Mouse (Mus musculus): ENCODE results near the gene Nudt9. TPM values are rescaled to one million over a fixed set of nuclear protein-coding genes. Genes with fewer than 3 reads are reported as not detected.

Nudt9 gene
- polyA plus RNA-seq, 1 experiment = 58.0 TPM

DNA sequence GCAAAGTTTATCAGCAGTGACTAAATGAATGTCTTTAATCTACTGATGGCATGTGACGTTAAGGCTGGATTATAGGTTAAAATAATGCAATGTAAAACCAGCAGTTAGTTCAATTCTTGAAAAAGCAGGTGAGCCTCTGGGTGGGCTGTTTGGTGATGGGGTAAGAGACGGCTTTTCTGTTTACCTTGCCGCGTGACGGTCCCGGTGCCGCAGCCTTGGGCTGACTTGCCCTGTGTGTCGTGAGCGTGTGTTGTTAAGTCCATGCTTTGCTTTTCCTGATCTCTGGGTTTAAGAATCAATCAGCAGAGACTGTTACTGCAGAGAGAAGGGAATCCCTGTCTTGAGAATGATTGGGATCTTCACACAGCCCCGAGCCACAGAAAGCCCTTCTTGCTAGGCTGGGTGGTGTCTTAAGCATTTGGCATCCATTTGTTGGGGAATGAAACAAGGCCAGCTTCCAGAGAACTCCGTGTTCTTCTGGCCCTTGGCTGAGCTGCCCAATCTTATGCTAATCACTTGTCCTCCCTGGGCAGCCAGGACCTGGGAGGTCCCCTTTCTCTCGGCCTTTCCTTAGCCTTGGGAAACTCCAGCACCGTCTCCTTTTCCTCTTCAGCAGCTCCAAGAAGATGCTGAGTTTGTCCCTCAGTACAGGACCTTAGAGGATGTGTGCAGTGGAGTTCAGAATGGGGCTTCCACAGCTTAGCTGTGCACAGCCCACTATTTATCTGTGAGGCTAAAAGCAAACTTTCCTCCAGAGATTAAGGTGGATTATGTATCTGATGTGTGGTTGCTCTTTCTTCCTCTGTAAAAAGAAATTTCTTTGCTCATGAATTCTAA lies 16.0 kb downstream of the Nudt9 start:
- no peaks in the 10 kb centered on the region for H3K4me1 ChIP-seq (ENCODE audit: control insufficient read depth, insufficient read depth, insufficient read length, low read length)
- TF ChIP-seq POLR2A (IDR thresholded peaks at IDR 0.05; ENCODE audit: low read depth, low read length) = no peak
- no peak for TF ChIP-seq CTCF (IDR thresholded peaks at IDR 0.05; ENCODE audit: extremely low read depth, insufficient read length, insufficient replicate concordance, low read depth, low read length)
- H3K27ac ChIP-seq (ENCODE audit: insufficient read depth, low read depth, low read length) = no peak overlapping the region
- WGBS = 91% methylated on average over 13 of the region's 13 CpGs
- no peaks in the 10 kb centered on the region for H3K27me3 ChIP-seq (ENCODE audit: control insufficient read depth, insufficient read depth, low read length)
- no peak overlapping the region for H3K4me3 ChIP-seq (ENCODE audit: low read depth, low read length)
- peaks cover 46% of the 10 kb centered on the region for H3K36me3 ChIP-seq (ENCODE audit: control insufficient read depth, insufficient read depth, low read length)

DNA sequence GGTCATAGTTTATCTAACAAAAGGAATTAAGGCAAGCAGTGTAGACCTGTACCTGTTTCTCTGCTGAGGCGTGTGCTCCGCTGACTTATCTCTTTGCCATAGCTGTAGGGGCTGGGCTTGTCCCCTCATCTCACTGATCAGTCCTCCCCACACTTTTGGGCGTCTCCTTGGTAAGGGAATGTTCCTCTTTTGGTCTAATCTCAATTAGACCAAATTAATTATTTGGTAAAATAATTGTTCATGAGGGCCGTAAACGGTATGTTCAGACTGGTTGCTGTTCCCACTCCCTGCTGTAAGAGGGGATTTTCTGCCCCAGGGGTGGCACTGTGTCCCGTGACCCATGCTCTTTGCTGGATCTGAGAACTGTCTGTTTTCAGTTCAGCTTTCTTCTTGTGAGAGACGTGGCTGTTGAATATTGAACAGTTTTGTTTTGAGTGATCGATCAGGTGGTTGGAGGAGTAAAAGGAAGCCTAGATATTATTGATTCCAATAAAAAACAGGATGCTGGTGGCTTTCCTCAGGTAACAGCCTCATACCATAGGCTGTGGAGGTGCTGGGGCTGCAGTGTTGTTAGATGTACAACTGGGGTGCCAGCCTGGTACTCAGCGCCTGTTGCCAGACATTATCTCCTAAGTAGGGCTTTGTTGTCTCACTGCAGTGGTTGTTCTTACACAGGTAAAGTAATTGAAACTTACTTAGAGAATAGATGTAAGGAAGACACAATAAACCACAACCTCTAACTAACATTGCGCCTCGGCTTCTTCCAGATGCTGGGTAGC lies 16.9 kb downstream of the Nudt9 start:
- Histone ChIP-seq H3K36me3 (ENCODE audit: control insufficient read depth, insufficient read depth, low read length) (peaks cover 46% of the 10 kb centered on the region), H3K4me3 (ENCODE audit: low read depth, low read length) (no peak overlapping the region), H3K27me3 (ENCODE audit: control insufficient read depth, insufficient read depth, low read length) (no peaks in the 10 kb centered on the region), H3K4me1 (ENCODE audit: control insufficient read depth, insufficient read depth, insufficient read length, low read length) (no peaks in the 10 kb centered on the region), H3K27ac (ENCODE audit: insufficient read depth, low read depth, low read length) (no peak overlapping the region)
- TF ChIP-seq POLR2A (IDR thresholded peaks at IDR 0.05; ENCODE audit: low read depth, low read length) = no peak
- TF ChIP-seq CTCF (IDR thresholded peaks at IDR 0.05; ENCODE audit: extremely low read depth, insufficient read length, insufficient replicate concordance, low read depth, low read length) = no peak
- 92% methylated on average over 11 of the region's 11 CpGs for WGBS

DNA sequence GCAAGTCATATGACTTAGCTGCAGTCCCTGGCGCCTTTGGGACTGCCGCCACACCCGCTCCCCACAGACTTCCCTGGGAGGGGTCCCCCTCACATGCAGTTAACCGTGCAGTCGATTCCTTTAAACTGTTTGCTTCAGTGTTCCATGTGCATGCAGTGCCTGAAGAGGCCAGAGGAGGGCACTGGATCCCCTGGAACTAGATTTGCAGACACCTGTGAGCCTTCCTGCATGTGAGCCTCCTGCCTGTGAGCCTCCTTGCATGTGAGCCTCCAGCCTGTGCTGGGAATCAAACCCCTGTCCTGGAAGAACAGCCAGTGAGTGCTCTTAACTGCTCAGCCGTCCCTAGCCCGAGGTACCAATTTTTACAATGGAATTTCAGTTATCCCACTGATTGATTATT lies 22.6 kb downstream of the Nudt9 start:
- H3K4me1 ChIP-seq (ENCODE audit: control insufficient read depth, insufficient read depth, insufficient read length, low read length) = no peaks in the 10 kb centered on the region; the same call in 1 of the 2 replicates
- 82% methylated on average over 7 of the region's 7 CpGs for WGBS
- H3K36me3 ChIP-seq (ENCODE audit: control insufficient read depth, insufficient read depth, low read length) = peaks cover 9% of the 10 kb centered on the region
- no peak for TF ChIP-seq POLR2A (IDR thresholded peaks at IDR 0.05; ENCODE audit: low read depth, low read length)
- peak; percentile 48; the same call in 1 of the 2 replicates for TF ChIP-seq CTCF (IDR thresholded peaks at IDR 0.05; ENCODE audit: extremely low read depth, insufficient read length, insufficient replicate concordance, low read depth, low read length)
- no peak overlapping the region for H3K4me3 ChIP-seq (ENCODE audit: low read depth, low read length)
- H3K27me3 ChIP-seq (ENCODE audit: control insufficient read depth, insufficient read depth, low read length) = no peaks in the 10 kb centered on the region
- H3K27ac ChIP-seq (ENCODE audit: insufficient read depth, low read depth, low read length) = no peak overlapping the region

DNA sequence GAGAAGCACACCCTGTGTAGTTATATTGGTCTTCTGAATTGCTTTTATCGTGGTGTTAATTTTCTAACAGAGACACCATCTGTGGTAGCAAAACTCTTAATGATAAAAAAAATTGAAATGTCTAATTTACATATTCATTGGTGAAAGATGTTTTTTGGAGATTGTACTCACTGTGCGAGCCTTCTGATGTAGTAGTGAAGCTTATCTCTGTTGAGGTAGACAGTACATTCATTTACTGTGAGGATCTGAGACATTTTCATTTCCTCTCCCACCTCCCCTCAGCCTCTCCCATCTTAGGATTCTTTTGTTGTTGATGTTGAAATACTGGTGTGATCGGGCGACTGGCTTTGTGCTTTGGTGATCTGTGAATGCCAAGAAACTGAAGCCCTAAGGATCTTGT lies 24.9 kb downstream of the Nudt9 start:
- TF ChIP-seq POLR2A (IDR thresholded peaks at IDR 0.05; ENCODE audit: low read depth, low read length) (no peak), CTCF (IDR thresholded peaks at IDR 0.05; ENCODE audit: extremely low read depth, insufficient read length, insufficient replicate concordance, low read depth, low read length) (no peak)
- no peaks in the 10 kb centered on the region for H3K36me3 ChIP-seq (ENCODE audit: control insufficient read depth, insufficient read depth, low read length)
- no peak overlapping the region for H3K27ac ChIP-seq (ENCODE audit: insufficient read depth, low read depth, low read length)
- WGBS = 90% methylated on average over 4 of the region's 4 CpGs
- no peak overlapping the region for H3K4me3 ChIP-seq (ENCODE audit: low read depth, low read length)
- H3K27me3 ChIP-seq (ENCODE audit: control insufficient read depth, insufficient read depth, low read length) = no peaks in the 10 kb centered on the region
- no peaks in the 10 kb centered on the region; the same call in 1 of the 2 replicates for H3K4me1 ChIP-seq (ENCODE audit: control insufficient read depth, insufficient read depth, insufficient read length, low read length)

DNA sequence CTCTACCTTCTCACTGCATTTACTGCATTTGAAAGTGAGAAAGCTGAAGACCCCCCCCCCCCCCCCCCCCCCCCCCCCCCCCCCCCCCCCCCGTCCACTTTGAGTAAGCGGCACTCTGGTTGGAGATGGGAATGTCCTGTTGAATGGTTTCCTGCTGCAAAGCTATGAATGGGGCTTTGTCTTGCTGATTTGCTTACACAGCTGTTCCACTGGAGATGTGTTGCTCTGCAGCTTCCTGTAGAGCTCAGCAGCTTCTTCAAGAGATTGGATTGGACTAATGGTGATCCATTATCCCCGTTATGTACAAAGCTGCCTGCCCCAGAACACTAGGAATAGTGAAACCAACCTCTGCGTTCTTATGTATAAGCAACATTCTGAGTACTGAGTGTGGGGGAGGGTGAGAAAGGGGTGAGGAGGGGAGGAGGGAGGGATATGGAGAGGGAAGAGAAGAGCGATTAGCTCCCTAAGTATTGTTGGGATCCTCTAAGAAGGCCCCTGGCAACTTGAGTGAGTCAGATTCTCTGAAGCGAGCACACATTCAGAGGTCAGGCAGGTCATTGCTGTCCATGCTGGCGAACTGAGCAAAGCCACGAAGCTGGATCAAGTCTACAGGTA lies 26.3 kb downstream of the Nudt9 start:
- Histone ChIP-seq H3K36me3 (ENCODE audit: control insufficient read depth, insufficient read depth, low read length) (no peaks in the 10 kb centered on the region), H3K27ac (ENCODE audit: insufficient read depth, low read depth, low read length) (no peak overlapping the region; the same call in 1 of the 2 replicates), H3K27me3 (ENCODE audit: control insufficient read depth, insufficient read depth, low read length) (no peaks in the 10 kb centered on the region), H3K4me1 (ENCODE audit: control insufficient read depth, insufficient read depth, insufficient read length, low read length) (no peaks in the 10 kb centered on the region; the same call in 1 of the 2 replicates), H3K4me3 (ENCODE audit: low read depth, low read length) (no peak overlapping the region)
- no peak for TF ChIP-seq POLR2A (IDR thresholded peaks at IDR 0.05; ENCODE audit: low read depth, low read length)
- no peak for TF ChIP-seq CTCF (IDR thresholded peaks at IDR 0.05; ENCODE audit: extremely low read depth, insufficient read length, insufficient replicate concordance, low read depth, low read length)
- WGBS = 30% methylated on average over 7 of the region's 8 CpGs

DNA sequence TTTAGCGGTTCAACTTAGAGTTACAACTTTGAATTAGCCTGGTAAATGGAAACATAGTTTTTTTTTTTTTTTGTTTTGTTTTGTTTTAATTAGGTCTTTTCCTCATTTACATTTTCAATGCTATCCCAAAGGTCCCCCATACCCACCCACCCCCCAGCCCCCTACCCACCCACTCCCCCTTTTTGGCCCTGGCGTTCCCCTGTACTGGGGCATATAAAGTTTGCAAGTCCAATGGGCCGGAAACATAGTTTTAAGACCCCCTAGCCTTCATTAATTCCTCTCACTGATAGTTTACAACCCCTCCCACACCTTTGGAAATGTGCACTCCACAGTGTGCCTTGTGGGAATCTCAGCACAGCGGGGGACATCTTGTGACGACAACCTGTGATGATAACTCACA lies 27.5 kb downstream of the Nudt9 start:
- TF ChIP-seq POLR2A (IDR thresholded peaks at IDR 0.05; ENCODE audit: low read depth, low read length) (no peak), CTCF (IDR thresholded peaks at IDR 0.05; ENCODE audit: extremely low read depth, insufficient read length, insufficient replicate concordance, low read depth, low read length) (no peak)
- no peaks in the 10 kb centered on the region for H3K36me3 ChIP-seq (ENCODE audit: control insufficient read depth, insufficient read depth, low read length)
- H3K4me3 ChIP-seq (ENCODE audit: low read depth, low read length) = no peak overlapping the region
- 95% methylated on average over 5 of the region's 5 CpGs for WGBS
- no peaks in the 10 kb centered on the region; the same call in 1 of the 2 replicates for H3K4me1 ChIP-seq (ENCODE audit: control insufficient read depth, insufficient read depth, insufficient read length, low read length)
- no peak overlapping the region for H3K27ac ChIP-seq (ENCODE audit: insufficient read depth, low read depth, low read length)
- H3K27me3 ChIP-seq (ENCODE audit: control insufficient read depth, insufficient read depth, low read length) = no peaks in the 10 kb centered on the region
